Mouse (Mus musculus) frontal cortex, postnatal 10 days (tissue): ENCODE results near the gene Cbfa2t3.

ENCODE experiments used
- DNase-seq, 2 experiments: peaks; one replicate each; pipeline ENCODE4 v3.0.0; 2022; ENCODE audit warnings: low spot score in 2 of 2, mixed read lengths in 1 of 2

Gene Cbfa2t3

DNA sequence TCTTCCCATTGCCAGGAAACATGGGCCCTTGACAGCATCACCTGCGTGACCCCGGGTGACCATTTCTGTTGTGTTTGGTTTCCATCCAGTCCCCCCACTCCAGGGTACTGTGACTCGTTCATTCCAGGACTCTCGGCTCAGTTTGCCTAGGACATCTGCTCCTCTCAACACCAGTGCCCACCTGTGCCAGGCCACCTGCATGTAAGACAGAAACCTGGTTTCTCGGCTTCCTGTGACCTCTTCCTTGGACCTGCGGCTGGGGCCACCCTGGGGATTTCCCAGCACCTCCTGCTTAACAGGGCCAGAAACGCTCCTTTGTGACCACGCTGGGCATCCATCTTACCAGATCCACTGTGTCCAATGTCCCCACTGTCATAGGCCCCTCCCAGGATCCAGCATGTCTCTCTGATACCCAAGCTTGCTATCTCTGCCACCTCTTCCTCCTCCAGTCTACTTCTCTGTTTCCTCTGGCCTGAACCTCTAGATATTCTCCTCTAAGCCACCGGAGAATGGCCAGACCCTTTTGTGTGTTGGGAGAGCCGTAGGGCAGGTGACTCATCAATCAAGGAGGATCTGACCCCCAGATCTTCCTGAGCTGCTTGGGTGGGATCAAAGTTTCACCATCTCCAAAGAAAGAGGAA lies 19.1 kb upstream of the Cbfa2t3 start:
- no peak for DNase-seq

- no peak for DNase-seq
Measured at GRCm38 (mm10) chr8:122716566-122716965, 17.7 kb upstream of the Cbfa2t3 start.

GRCm38 (mm10) chr8:122713157-122713518 lies 14.2 kb upstream of the Cbfa2t3 start:
- DNase-seq, result no peak

GRCm38 (mm10) chr8:122712411-122713156 lies 13.7 kb upstream of the Cbfa2t3 start:
- DNase-seq, result no peak

DNA sequence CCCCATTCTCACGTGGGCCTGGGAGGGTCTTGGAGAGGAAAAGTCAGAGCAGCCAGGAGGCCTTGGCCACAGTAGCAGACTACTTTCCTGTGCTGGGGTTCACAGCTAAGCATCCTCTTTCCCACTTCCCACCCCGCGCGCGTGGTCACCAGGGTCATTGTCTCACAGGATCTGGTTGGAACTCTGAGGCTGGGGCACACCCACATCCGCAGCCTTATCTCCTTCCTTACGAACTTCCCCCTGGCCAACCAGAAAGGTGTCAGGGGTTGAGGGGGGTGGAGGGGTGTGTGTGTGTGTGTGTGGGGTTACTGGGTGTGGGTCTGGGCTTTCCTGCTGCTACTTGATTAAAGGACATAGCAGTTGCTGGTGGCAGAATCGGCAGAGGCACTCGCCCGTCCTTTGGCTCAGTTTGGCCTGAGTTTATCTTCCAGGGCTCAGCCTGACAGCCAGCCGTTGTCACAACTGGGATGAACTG lies 13.0 kb upstream of the Cbfa2t3 start:
- no peak for DNase-seq

DNA sequence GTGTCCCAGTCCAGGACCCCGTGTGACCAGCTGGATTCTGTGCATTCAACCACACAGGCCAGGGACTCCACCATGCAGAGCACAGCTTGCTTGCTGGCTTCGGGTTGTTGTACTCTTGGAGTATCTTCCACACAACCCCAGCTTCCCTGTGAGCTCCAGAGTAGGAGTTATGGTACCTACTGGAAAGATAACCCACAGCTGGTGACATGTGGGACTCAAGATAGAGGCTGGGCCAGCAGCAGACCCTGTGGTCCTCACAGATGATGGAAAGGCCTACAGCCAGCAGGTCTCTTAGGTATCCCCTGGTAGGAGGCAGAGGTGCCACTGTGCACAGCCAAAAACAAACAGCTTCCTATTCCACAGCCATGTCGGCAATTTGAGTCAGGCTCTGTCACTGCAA lies 12.6 kb upstream of the Cbfa2t3 start:
- no peak for DNase-seq

DNA sequence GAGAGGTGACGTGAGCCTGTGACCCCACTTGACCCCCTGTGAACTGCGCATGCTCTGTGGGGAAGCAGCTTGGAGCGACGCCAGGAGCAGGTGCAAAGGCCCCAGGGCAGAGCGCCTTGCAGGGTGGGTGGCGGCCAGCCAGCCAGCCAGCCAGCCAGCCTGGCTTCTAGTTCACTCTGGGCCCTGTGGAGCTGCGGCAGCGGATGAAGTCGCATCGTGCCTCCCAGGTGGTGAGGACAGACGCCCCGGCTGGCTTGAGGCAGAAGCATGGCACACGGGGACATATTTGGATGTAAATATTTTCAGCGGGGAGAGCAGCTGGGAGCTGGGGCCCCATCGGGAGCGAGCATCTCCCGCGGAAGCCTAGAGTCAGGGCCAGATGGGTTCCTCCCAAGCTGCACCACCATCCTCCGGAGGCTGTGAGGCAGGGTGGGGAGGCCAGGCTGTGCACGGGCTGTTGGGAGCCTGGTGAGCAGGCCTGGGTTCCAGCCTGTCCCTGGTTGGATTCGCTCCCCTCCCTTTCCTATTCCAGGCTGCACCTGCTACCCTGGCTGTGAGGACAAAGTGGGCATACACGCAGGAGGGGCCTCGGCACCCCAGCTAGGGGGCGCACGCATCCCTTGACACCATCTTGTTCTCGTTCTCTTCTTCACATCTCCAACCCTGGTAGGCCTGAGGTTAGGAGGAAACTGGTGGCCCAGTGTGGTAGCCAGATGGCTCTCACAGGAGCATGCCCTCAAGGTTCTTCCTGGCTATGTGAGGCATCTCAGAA lies 10.6 kb upstream of the Cbfa2t3 start:
- DNase-seq, result no peak

- no peak for DNase-seq
Measured at GRCm38 (mm10) chr8:122707184-122707583, 8.3 kb upstream of the Cbfa2t3 start.

GRCm38 (mm10) chr8:122705901-122706561 lies 7.1 kb upstream of the Cbfa2t3 start:
- DNase-seq, result no peak

- no peak for DNase-seq
Measured at GRCm38 (mm10) chr8:122704612-122705011, 5.7 kb upstream of the Cbfa2t3 start.

DNA sequence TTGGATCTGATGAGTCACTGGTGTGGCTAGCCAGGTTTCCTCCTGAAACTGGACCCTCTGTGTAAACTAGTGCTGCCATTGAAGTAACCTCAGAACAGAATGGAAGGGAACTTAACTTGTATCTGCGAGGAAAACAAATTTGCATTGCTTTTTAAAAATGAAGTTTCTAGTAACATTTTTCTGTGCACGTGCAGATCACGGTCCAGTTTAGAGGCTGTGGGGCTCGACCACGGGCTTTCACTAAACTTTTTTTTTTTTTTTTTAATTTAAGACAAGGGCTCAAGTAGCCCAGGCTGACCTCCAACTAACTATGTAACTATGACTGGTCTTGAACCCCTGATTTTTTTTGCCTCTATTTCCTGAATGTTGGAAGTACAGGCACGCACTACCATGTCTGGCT lies 4.0 kb upstream of the Cbfa2t3 start:
- no peak for DNase-seq

GRCm38 (mm10) chr8:122702301-122702941 lies 3.5 kb upstream of the Cbfa2t3 start:
- no peak for DNase-seq

GRCm38 (mm10) chr8:122701441-122702185 lies 2.7 kb upstream of the Cbfa2t3 start:
- no peak for DNase-seq

GRCm38 (mm10) chr8:122700628-122701027 lies 1.7 kb upstream of the Cbfa2t3 start:
- DNase-seq, result no peak

- no peak for DNase-seq
Measured at GRCm38 (mm10) chr8:122698254-122698768, 598 bp downstream of the Cbfa2t3 start.

DNA sequence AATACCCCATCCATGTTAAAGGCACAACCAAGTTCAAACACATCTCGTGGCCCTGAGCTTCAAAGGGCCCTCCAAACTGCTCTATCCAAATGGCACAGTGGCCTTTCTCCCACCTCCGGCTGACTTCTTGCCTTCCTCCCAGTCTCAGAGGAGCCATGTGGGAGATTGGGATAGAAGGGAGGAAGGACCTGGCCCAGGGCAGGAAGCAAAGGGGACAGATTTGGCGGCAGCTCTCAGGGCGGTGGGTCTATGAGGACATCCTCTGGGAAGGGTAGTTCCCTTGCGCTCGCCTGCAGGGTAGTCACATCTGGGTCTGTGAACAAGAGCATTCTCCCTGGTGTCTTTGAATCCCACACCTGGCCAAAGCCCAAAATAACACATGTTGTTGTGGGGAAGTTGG lies 1.3 kb downstream of the Cbfa2t3 start:
- no peak for DNase-seq

DNA sequence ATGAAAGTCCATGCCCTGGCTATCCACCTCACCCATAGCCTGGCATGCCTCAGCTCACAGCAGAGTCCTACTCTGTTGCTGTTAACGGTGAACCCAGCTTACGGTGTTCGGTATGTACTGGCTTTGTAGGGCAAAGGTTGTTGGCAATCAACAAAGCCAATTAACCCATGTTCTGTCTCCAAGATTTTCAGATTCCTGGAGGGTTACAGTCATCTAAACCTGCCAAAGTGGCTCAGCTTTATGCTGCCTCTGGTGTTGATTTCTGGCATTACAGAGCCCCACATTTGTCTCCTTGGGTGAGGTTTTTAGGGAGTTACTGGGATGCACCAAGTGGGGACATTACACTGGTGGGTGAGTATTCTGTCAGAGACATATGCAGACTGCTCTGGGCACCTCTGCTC lies 1.7 kb downstream of the Cbfa2t3 start:
- no peak for DNase-seq

- DNase-seq, result no peak
Measured at GRCm38 (mm10) chr8:122695438-122696042, 3.4 kb downstream of the Cbfa2t3 start.

- DNase-seq, result no peak
Measured at GRCm38 (mm10) chr8:122692152-122692551, 6.8 kb downstream of the Cbfa2t3 start.

- DNase-seq, result no peak
Measured at GRCm38 (mm10) chr8:122691018-122691417, 7.9 kb downstream of the Cbfa2t3 start.
